Mouse (Mus musculus) adrenal gland, postnatal 10 days (tissue): ENCODE results near the gene Anxa2. TPM values are rescaled to one million over a fixed set of nuclear protein-coding genes. Genes with fewer than 3 reads are reported as not detected.

Experiments
- DNase-seq: peaks from one replicate; pipeline ENCODE4 v3.0.0; 2021; ENCODE audit warnings: mixed read lengths
- microRNA-seq: library from miRNA; unstranded; fragments of <30 nt; microRNA quantifications from one replicate; pipeline ENCODE4 v1.2.0, GENCODE M21; 2021
- total RNA-seq, 2 experiments: library from RNA; stranded (reverse); gene quantifications; 2 replicates each; pipeline ENCODE4 v1.2.3; 2021

Anxa2 gene
- total RNA-seq, 2 experiments from 2014 or later = 333 to 340 TPM

DNA sequence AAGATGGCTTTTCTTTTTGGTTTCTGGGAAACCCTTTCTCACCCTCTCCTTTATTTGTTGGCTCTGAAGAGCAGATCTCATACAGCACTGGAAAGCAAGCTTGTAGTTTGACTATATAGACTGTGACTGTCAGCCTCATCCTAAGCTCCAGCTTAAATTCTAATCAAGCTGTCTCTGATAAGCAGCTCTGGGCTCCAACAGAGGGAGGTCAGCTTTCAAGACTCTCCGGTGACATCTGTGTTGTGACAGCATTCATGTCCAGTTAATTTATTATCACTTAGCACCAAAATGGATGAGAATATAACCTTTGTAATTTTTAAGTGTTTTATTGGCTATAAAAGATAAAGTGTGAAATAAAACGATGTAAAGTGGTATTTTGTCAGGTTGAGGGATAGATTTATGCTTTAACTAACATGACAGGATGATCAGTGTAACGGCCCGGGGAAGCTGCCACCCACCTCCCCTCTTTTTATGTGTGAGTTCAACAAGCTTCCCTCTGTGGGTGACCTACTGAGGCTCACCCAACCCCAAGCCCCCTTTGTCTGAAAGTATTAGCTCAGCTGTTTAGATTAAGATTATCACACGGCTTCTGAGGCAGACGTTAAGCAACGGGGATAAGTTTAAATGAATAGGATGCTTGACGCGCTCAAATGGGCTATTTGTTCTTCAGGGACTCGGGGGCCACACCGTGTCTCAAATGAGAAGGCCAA is 58.6 kb downstream of the Anxa2 start:
- no peak for DNase-seq

DNA sequence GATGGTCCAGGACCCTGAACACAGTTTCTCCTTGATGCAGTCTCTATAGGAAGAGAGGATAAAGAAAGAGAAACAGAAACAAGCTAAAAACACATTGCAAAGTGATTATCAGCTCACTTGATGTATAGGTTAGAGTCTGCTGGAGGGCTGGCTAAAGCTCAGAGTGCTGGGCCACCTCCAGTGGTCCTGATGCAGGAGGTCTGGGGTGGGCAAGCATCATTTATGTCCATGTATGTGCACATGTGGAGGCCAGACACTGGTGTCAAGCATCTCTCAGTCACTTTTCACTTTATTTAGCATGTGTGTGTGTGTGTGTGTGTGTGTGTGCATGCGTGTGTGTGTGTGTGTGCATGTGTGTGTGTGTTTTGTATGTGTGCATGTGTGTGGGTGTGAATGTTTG is 59.3 kb downstream of the Anxa2 start:
- no peak for DNase-seq

DNA sequence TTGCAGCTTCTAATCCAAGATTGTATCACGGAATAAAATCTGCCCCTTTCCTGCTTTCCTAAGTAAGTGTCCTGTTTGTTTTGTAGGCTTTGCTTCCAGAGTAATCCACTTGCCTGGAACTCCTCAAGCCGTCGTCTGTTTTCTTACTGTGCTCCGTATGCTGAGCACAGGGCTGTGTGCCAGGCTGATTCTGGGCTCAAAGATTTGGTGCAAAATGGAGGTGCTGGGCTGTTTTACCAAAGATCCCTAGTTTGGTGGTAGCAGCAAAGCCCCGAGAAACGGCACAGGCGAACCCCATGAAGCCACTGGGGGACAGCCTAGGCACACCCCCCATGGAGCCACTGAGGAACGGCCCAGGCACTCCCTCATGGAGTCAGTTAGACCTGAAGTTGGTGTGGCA is 60.8 kb downstream of the Anxa2 start:
- no peak for DNase-seq

DNA sequence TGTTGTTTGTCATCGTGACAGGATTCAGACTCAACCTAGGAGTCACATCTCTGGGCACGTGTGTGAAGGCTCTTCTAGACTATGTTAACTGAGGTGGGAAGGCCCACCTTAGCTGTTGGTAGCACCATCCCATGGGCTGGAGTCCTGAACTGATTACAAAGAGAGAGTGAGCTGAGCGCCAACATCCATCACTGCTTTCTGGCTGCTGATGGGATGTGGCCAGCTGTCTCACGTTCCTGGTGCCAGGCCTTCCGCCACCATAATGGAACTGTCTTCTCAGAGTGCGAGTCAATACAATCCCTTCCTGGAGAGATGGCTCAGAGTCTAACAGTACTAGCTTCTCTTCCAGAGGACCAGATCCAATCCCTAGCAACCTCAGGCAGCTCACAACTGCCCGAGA is 62.0 kb downstream of the Anxa2 start:
- no peak for DNase-seq

DNA sequence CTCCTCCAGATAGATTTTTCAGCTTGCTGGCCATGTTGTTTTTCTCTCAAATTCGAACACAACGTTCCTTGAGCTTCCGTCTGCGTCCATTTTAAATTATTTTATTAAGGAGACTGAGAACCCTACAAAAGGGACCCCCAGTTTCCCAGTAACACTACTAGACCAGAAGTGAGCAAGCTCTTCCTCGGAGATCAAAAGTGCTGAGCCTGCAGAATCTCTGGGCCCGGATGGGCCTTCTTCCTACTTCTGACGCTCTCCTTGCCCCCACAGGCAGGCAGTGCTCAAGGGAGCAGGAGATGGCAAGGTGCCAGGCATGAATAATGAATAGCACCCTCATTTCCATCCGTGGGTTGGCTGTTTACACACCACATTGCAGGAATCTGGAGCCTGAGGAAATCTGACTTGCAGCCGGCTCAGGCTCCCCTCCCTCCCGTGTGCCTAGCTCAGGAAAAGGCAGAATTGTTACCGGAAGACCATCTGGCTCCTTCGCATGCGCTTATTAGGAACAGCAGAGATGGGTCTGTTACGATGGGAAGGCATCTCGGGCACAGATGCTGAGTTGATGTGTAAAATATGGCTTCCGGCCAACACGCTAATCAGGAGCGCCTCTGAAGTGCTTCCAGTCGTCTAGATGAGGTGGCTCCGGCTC is 64.1 kb downstream of the Anxa2 start:
- DNase-seq = peak; percentile 13

Small RNA genes lying within 50 kb of the gene (microRNA-seq; reads per million reads assigned to microRNA genes)
- gene Mir3109 = 1.8 reads per million

Other genes with a start within 250 kb of the Anxa2 start
- 10 to 100 TPM; 13.2 to 18.0 TPM for gene Ice2, start 55.7 kb upstream of the Anxa2 start, total RNA-seq